Mouse (Mus musculus): ENCODE results near the gene Gm13040. TPM values are rescaled to one million over a fixed set of nuclear protein-coding genes. Genes with fewer than 3 reads are reported as not detected.
"Not testable (repeated sequence)": the region's sequence is repeated elsewhere in the genome, so short reads cannot be mapped to it uniquely, and the experiment has no call there.

Gene Gm13040
- not detected in 2 replicates for polyA plus RNA-seq (2015; fragmentation: Nextera tagmentation; extraction: Ambion mirVana)

DNA sequence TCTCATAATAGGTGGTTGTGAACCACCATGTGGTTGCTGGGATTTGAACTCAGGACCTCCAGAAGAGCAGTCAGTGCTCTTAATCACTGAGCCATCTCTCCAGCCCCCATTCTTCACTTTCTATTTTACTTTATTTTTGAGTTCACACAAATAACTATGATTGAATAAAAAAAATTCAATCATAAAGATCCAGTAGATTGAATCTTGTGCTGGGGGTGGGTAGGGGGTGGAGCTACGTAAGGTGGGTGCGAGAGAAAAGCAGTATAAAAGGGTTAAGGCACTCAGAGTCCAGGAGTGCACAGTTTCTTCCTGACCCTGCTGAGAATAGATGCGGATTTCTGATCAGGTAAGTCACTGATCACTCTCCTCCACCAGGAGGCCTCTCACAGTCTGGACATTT lies at the start of gene Gm13040:
Gene Gm13040, plus strand, starts transcription at position 301 of the 400 bp plus-strand sequence.
- not testable (repeated sequence) for H3K27ac ChIP-seq (replicated peaks); ATAC-seq (ENCODE audit: low read depth); H3K9me3 ChIP-seq; H3K9ac ChIP-seq; H3K4me3 ChIP-seq; H3K36me3 ChIP-seq; H3K27me3 ChIP-seq; H3K4me1 ChIP-seq (replicated peaks); H3K4me2 ChIP-seq
- no CpG with 5 or more reads among the region's 3 CpGs for WGBS

DNA sequence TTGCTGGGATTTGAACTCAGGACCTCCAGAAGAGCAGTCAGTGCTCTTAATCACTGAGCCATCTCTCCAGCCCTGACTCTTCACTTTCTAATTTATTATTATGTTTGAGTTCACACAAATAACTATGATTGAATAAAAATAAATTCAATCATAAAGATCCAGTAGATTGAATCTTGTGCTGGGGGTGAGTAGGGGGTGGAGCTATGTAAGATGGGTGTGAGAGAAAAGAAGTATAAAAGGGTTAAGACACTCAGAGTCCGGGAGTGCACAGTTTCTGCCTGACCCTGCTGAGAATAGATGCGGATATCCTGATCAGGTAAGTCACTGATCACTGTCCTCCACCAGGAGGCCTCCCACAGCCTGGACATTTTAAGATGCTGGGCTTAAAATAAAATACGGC lies 24.7 kb upstream of the Gm13040 start, which contains the start of gene Gm13043:
Gene Gm13043, plus strand, starts transcription at position 301 of the 400 bp plus-strand sequence.
- Histone ChIP-seq H3K36me3 (no peaks in the 10 kb centered on the region), H3K4me2 (no peak within 1 kb of the TSS), H3K27ac (replicated peaks) (no peak within 1 kb of the TSS), H3K9ac (no peak within 1 kb of the TSS), H3K27me3 (no peaks in the 10 kb centered on the region), H3K9me3 (no peaks in the 10 kb centered on the region), H3K4me3 (no peak within 1 kb of the TSS), H3K4me1 (replicated peaks) (no peaks in the 10 kb centered on the region)
- no peak for ATAC-seq (ENCODE audit: low read depth)
- 81% methylated on average over 3 of the region's 3 CpGs for WGBS

DNA sequence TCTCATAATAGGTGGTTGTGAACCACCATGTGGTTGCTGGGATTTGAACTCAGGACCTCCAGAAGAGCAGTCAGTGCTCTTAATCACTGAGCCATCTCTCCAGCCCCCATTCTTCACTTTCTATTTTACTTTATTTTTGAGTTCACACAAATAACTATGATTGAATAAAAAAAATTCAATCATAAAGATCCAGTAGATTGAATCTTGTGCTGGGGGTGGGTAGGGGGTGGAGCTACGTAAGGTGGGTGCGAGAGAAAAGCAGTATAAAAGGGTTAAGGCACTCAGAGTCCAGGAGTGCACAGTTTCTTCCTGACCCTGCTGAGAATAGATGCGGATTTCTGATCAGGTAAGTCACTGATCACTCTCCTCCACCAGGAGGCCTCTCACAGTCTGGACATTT lies 15.6 kb downstream of the Gm13040 start, which contains the start of the genes BC080695 and Gm13057:
Gene BC080695, plus strand, starts transcription at position 301 of the 400 bp plus-strand sequence.
Gene Gm13057, plus strand, starts transcription at position 310 of the 400 bp plus-strand sequence.
- not testable (repeated sequence) for H3K4me2 ChIP-seq; ATAC-seq (ENCODE audit: low read depth); H3K4me1 ChIP-seq (replicated peaks); H3K9me3 ChIP-seq; H3K9ac ChIP-seq; H3K36me3 ChIP-seq; H3K4me3 ChIP-seq; H3K27me3 ChIP-seq; H3K27ac ChIP-seq (replicated peaks)
- no CpG with 5 or more reads among the region's 3 CpGs for WGBS

Other genes starting within 250 kb of the Gm13040 start
- gene Pdpn, start 236.4 kb upstream of the Gm13040 start, polyA plus RNA-seq (2015; fragmentation: Nextera tagmentation; extraction: Ambion mirVana): 64.0 and 77.5 TPM in 2 replicates
- 0.27 and 0.33 TPM in 2 replicates for gene Lrrc38, start 186.2 kb upstream of the Gm13040 start, polyA plus RNA-seq (2015; fragmentation: Nextera tagmentation; extraction: Ambion mirVana)
- not detected in 2 replicates for gene Pramel1, start 141.5 kb upstream of the Gm13040 start, polyA plus RNA-seq (2015; fragmentation: Nextera tagmentation; extraction: Ambion mirVana)
- gene Pramef8, start 123.5 kb upstream of the Gm13040 start, polyA plus RNA-seq (2015; fragmentation: Nextera tagmentation; extraction: Ambion mirVana): 21.7 and 22.2 TPM in 2 replicates
- gene Oog4, start 85.6 kb upstream of the Gm13040 start, polyA plus RNA-seq (2015; fragmentation: Nextera tagmentation; extraction: Ambion mirVana): not detected in 2 replicates
- gene Gm13043, start 24.6 kb upstream of the Gm13040 start, polyA plus RNA-seq (2015; fragmentation: Nextera tagmentation; extraction: Ambion mirVana): not detected in 2 replicates
- not detected in 2 replicates for gene BC080695, start 15.7 kb downstream of the Gm13040 start, polyA plus RNA-seq (2015; fragmentation: Nextera tagmentation; extraction: Ambion mirVana)
- gene Gm13057, start 15.8 kb downstream of the Gm13040 start, polyA plus RNA-seq (2015; fragmentation: Nextera tagmentation; extraction: Ambion mirVana): not detected in 2 replicates
- not detected in 2 replicates for gene Gm13083, start 79.0 kb downstream of the Gm13040 start, polyA plus RNA-seq (2015; fragmentation: Nextera tagmentation; extraction: Ambion mirVana)
- gene Gm13088, start 121.3 kb downstream of the Gm13040 start, polyA plus RNA-seq (2015; fragmentation: Nextera tagmentation; extraction: Ambion mirVana): not detected in 2 replicates
- not detected in 2 replicates for gene Gm13089, start 166.8 kb downstream of the Gm13040 start, polyA plus RNA-seq (2015; fragmentation: Nextera tagmentation; extraction: Ambion mirVana)
- not detected in 2 replicates for gene Gm13078, start 183.5 kb downstream of the Gm13040 start, polyA plus RNA-seq (2015; fragmentation: Nextera tagmentation; extraction: Ambion mirVana)

Data from neural tube, embryonic 13.5 days (tissue).